Mouse (Mus musculus) bone marrow macrophage, adult 2 months (primary cell): ENCODE measurements around the gene Vangl1. TPM values are rescaled to one million over a fixed set of nuclear protein-coding genes. Genes with fewer than 3 reads are reported as not detected.

Experiments used
- H3K27ac ChIP-seq: 2 replicates; pipeline ENCODE4 v1.5.1; 2012; ENCODE audit warnings: low read depth, low read length; ENCODE audit not compliant: insufficient read depth
- H3K4me1 ChIP-seq: 2 replicates; pipeline ENCODE4 v1.6.1; 2012; ENCODE audit warnings: low read length; ENCODE audit not compliant: control insufficient read depth, insufficient read depth
- H3K4me3 ChIP-seq: 2 replicates; pipeline ENCODE4 v1.5.1; 2012; ENCODE audit warnings: mild to moderate bottlenecking, low read length, moderate library complexity; ENCODE audit not compliant: insufficient read depth
- CTCF ChIP-seq: IDR thresholded peaks from 2 replicates; pipeline ENCODE4 v1.5.1; 2012; ENCODE audit warnings: low read depth, mild to moderate bottlenecking, low read length, moderate library complexity
- POLR2A ChIP-seq: IDR thresholded peaks from 2 replicates; pipeline ENCODE4 v1.6.1; 2012; ENCODE audit warnings: mild to moderate bottlenecking, low read depth, low read length, borderline replicate concordance
- polyA plus RNA-seq: library from polyadenylated mRNA; stranded (reverse); fragments of >200 nt; gene quantifications from 2 replicates; pipeline ENCODE4 v1.2.4, GENCODE M21; 2012; ENCODE audit not compliant: missing spikeins, insufficient read depth, insufficient read length

Gene Vangl1
- polyA plus RNA-seq, 1 experiment, result 0.42 TPM

DNA sequence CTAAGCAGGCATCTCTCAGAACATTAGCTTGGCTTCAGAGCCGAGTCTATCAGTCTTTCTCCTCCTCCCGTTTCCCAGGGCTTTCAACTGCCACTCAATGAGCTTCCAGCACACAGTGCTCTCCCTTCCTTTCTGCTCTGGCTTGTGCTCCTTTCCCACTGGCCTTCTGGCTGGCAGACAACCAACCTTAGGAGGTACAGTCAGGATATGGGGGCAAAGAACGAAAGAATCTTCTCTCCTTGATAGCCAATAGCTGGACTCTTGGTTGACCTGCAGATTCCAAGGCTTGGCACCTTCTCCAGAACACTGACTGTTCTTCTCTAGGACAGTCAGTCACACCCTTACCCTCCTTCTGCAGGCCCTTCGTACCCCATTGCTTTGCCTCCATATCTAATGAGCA is 5.3 kb downstream of the Vangl1 start:
- TF ChIP-seq POLR2A (no peak), CTCF (no peak)
- no peaks in the 10 kb centered on the region for H3K4me1 ChIP-seq
- no peak overlapping the region for H3K4me3 ChIP-seq
- no peak overlapping the region for H3K27ac ChIP-seq

DNA sequence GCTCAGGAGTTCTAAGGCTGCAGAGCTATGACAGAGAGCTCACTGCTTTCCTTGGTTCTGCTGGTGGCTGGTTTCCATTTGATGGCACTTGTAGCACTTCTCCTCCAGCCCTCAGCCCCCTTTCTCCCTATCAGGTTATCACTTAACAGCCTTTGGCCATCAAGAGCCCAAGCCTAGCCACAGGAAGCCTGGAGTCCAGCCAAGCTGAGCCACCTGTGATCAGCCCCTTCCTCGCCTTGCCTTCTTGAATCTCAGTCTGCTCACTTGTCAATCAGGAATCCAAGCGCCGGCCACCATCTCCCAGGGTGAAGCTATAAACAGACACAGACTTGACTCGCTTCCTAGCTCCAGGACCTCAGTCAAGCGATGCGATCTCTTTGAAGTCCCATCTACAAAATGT is 6.0 kb downstream of the Vangl1 start:
- Histone ChIP-seq H3K27ac (no peak overlapping the region), H3K4me1 (no peaks in the 10 kb centered on the region), H3K4me3 (no peak overlapping the region)
- TF ChIP-seq CTCF (no peak), POLR2A (no peak)

DNA sequence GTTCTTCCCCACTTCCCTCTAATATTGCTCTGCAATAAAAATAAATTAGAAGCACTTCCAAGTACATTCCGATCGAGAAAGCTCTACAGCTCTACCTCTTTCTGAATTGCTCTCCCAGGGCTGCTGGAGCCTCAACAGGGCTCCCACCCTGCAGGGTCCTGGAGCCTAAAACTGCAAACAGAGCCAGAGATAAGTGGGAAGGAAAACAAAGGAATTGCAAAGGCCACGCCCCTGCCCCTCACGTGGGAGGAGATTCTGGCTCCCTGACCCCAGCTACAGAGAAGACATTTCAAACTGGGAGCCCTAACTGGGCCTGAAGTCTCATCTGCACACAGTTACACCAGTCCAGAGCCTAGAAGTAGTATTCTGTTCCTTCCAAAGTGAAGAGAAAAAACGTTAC is 6.7 kb downstream of the Vangl1 start:
- Histone ChIP-seq H3K4me3 (no peak overlapping the region), H3K4me1 (no peaks in the 10 kb centered on the region), H3K27ac (no peak overlapping the region)
- TF ChIP-seq POLR2A, result no peak
- no peak for TF ChIP-seq CTCF

DNA sequence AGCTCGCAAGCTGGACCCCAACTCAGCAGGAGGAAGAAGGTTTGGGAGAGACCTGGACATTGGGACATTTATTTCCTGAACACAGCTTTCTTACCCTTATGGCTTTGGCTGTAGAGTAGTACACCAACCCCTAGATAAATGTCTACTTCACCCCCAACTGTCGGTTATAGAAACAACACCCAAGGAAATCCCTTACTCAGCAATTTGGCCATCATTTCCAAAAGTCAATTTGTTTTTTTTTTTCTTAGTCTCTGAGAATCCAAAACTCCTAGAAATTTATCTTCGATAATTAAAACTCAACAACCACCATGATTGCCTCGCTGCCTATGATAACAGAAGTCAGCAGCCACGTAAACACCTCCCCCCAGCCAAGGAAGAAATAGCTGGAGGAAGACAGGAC is 7.3 kb downstream of the Vangl1 start:
- TF ChIP-seq CTCF (no peak), POLR2A (no peak)
- H3K4me3 ChIP-seq, result no peak overlapping the region
- no peaks in the 10 kb centered on the region for H3K4me1 ChIP-seq
- H3K27ac ChIP-seq, result no peak overlapping the region

DNA sequence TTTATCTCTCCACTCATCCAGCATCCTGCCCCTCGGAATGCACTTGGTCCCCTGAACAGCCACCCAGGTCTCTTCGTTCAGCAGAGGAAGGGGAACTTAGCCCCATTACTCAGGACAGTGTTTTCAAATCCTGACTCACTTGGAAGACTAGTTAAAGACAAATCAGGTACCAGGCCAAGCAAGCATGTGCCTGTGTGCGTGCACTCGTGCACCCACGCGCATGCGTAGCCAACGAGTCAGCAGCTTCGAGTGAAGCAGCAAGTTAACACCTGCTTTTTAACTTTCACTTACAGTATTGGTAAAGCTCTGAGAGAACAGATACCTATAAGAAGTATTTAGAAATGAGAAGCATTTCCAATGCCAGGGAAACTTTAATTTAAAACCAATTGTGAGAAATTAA is 8.3 kb downstream of the Vangl1 start:
- TF ChIP-seq POLR2A, result no peak
- TF ChIP-seq CTCF, result no peak
- Histone ChIP-seq H3K4me1 (no peaks in the 10 kb centered on the region), H3K4me3 (no peak overlapping the region), H3K27ac (no peak overlapping the region)

DNA sequence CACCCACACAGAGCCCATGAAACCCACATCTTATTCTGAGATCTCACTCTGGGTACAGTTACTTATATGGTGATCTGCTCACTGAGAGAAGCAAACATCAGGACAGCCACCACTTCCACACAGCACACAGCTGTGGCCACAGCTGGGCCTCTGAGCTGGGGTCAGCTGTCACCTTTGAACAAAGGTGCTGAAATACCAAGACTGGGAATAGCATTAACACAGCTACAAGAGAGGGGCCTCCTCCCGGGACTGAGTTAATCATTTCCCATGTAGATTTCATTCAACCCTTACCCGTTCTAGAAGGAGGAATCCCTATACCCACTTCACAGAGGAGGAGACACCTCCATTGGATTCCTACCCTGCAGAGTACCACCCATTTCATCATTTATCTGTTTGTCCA is 8.7 kb downstream of the Vangl1 start:
- H3K4me1 ChIP-seq, result no peaks in the 10 kb centered on the region
- TF ChIP-seq CTCF, result no peak
- no peak overlapping the region for H3K4me3 ChIP-seq
- no peak overlapping the region for H3K27ac ChIP-seq

DNA sequence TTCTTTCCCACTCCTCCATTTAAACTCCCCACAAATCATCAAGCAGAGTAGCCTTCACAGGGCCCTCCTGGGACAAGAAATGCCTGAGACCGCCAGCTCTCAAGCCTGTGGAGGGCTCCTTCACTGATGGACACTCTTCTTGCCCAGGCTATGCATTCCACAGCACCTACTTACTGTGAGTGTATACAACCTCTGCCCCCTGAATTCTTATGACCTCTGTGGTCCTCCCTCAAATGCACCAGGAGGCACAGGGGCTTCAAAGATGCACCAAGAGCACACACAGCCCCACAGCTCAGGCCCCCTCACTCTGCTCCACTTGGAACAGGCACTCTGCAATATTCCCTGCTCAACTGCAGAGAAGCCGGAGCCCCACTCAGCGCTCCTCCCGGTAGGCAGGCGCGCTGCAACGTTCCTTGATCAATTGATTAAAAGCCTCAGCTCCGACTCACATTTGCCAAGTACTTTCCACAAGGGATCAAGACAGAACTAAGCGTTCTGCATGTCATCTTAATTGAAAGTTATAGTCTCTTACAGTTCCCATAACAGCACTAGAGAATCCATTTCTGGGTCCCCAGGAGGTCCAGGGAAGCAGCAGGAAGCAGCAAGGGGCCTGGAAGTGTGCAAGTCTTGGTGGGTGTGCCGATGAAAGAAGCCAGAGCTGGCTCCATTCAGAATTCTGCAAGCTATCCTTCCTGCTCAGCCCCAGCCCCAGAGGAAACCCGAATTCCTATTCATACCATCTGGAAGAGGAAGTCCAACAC is 10.0 kb downstream of the Vangl1 start:
- no peak for TF ChIP-seq CTCF
- TF ChIP-seq POLR2A, result no peak
- Histone ChIP-seq H3K4me3 (no peak overlapping the region), H3K27ac (no peak overlapping the region), H3K4me1 (no peaks in the 10 kb centered on the region)

DNA sequence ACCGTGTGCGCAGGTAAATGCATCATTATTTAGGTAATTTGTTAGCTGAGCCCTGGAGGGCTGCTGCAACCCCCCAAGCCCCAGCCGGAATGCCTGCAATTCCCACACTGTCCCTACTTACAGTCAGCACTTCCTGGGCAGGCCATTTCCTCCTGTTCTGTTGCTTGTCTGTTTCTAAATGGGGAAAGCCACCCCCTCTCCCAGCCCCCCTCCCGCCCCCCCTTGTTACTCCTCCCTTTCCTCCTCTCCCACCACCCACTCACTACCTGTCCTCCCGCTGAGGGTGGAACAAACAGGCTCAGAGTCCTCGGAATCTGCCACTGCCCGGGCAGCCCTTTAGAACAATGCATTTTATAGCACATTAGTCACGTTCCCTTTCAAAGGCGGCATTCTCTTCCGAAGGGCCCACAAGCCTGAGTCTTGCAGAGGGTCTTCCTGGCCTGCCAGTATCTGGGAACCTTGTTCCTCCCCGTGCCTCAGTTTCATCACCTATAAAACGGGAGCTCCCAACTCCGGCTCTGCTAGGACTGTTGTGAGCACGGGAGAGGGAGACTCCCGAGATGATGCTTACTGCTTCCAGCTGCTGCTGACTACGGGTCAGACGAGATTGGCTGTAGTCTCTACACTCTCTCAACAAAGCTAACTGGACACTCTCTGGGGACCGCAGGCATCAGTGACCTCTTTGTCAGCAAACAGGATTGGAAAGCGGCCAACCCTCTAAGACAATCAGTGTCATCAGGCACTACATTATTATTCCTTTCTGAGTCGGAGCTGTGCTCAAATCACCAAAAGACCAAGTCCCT is 10.8 kb downstream of the Vangl1 start:
- Histone ChIP-seq H3K4me3 (no peak overlapping the region), H3K27ac (no peak overlapping the region), H3K4me1 (no peaks in the 10 kb centered on the region)
- no peak for TF ChIP-seq CTCF
- no peak for TF ChIP-seq POLR2A

DNA sequence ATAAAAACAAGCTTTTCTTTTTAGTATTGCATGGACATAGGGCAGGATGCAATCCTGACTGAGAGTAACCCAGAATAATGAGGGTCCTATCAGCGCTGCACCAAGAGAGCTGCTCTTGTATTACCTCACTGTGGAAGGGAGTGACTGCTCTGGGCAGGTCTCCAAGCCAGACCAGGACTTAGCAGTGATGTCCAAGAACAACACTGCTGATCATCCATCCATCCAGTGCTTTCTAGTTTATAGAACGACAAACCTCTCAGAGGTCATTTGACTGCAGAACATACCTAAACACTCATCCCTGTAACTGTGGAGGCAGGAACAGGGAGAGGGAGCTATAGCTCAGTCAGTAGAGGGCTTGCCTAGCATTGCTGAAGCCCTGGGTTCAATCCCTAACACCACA is 11.9 kb downstream of the Vangl1 start:
- Histone ChIP-seq H3K4me1 (no peaks in the 10 kb centered on the region), H3K4me3 (no peak overlapping the region), H3K27ac (no peak overlapping the region)
- TF ChIP-seq CTCF (no peak), POLR2A (no peak)

DNA sequence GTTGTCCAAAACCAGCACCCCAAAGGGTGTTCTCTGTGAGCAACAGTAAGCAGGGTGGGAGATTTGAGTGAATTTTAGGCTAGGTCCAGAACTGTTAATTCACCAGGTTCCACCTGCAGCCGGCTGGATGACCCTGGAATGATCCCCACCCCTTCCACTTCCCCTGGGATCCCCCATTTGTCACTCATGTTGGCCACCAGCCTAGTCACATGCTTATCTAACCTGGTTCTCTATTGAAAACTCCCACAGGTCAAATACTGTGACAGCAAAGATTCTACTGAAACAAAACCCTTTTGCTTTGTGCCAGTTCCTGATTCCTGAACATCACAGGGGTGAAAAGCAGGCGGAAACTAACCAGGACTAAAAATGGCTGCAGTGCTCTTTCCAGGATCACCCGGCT is 12.9 kb downstream of the Vangl1 start:
- TF ChIP-seq CTCF, result no peak
- TF ChIP-seq POLR2A, result no peak
- H3K27ac ChIP-seq, result no peak overlapping the region
- no peaks in the 10 kb centered on the region for H3K4me1 ChIP-seq
- no peak overlapping the region for H3K4me3 ChIP-seq
